Mouse (Mus musculus): ENCODE data around the gene Vmn1r158.
"Not testable (repeated sequence)": the region's sequence is repeated elsewhere in the genome, so short reads cannot be mapped to it uniquely, and the experiment has no call there.

Vmn1r158 gene

DNA sequence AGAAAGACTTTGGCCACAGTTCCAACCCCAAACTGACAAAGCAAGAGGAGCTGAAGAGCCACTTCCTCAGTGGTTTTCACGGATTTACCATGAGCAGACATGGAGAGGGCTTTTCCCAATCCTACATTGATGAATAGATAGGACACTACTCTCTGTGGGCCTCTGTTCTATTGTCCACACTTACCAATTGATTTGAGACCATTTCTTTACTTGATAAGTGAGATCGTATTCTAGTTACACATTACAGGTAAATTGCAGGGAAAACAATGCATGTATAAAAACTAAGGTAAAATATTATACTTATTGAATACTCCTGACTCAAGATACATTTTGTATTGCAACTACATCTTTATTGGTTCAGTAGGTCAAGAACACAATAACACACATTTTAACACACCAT is at the start of gene Vmn1r158:
TSS of gene Vmn1r158 (minus strand) at position 101 of the 400 bp plus-strand sequence.
- not testable (repeated sequence) for DNase-seq (ENCODE audit: low read depth in 2 of 2, low spot score in 2 of 2)

DNA sequence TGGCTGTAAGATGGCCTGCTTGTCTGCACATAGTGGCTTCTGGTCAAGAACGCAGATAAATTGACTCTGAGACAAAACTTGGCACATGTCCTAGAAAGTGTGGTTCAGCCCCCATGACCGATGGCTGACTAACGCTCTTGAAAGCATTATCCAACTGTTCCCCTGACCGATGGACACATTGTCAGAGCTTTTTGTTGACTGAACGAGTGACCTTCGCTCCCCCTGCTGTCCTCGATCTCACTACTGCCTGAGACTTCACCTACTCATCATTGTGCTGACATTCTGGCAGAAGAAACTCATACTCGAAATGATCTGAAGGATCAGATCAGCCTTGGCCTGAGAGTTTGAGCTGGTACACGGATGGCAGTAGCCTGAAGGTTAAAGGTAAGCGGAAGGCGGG is 14.6 kb downstream of the Vmn1r158 start:
- DNase-seq (ENCODE audit: low read depth in 2 of 2, low spot score in 2 of 2): not testable (repeated sequence)

GRCm38 (mm10) chr7:22761397-22761796 is 29.2 kb downstream of the Vmn1r158 start, which contains the start of gene Vmn1r157:
Gene Vmn1r157, plus strand, starts transcription at chr7:22761697.
- not testable (repeated sequence) for DNase-seq (ENCODE audit: low read depth in 2 of 2, low spot score in 2 of 2)
